Mouse (Mus musculus) cerebellum, postnatal 10 days (tissue): ENCODE results near the gene Cygb.
A peak's percentile ranks its signal among the peaks of the same experiment; 100 is the strongest.

Experiments used
- DNase-seq, 2 experiments: peaks; one replicate each; pipeline ENCODE4 v3.0.0; 2021; ENCODE audit warnings: mixed read lengths in 2 of 2

The Cygb gene

DNA sequence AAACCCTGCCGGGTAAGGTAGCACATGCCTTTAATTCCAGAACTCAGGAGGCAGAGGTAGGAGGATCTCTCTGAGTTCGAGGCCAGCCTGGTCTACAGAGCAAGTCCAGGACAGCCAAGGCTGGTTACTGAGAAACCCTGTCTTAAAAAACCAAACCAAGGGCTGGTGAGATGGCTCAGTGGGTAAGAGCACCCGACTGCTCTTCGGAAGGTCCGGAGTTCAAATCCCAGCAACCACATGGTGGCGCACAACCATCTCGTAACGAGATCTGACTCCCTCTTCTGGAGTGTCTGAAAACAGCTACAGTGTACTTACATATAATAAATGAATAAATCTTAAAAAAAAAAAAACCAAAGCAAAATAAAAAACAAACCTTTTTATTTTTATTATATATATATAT, 17.5 kb downstream of the Cygb start:
- DNase-seq, result peak; percentile 53 to 64

GRCm38 (mm10) chr11:116632962-116633361, 21.2 kb downstream of the Cygb start:
- DNase-seq, result no peak

GRCm38 (mm10) chr11:116630171-116630965, 23.7 kb downstream of the Cygb start:
- no peak for DNase-seq

- DNase-seq, result no peak
Measured at GRCm38 (mm10) chr11:116629472-116629871, 24.6 kb downstream of the Cygb start.

GRCm38 (mm10) chr11:116628712-116629111, 25.4 kb downstream of the Cygb start:
- DNase-seq, result peak; percentile 94 to 97

- DNase-seq, result peak; percentile 71 to 78
Measured at GRCm38 (mm10) chr11:116627072-116628020, 26.8 kb downstream of the Cygb start.

DNA sequence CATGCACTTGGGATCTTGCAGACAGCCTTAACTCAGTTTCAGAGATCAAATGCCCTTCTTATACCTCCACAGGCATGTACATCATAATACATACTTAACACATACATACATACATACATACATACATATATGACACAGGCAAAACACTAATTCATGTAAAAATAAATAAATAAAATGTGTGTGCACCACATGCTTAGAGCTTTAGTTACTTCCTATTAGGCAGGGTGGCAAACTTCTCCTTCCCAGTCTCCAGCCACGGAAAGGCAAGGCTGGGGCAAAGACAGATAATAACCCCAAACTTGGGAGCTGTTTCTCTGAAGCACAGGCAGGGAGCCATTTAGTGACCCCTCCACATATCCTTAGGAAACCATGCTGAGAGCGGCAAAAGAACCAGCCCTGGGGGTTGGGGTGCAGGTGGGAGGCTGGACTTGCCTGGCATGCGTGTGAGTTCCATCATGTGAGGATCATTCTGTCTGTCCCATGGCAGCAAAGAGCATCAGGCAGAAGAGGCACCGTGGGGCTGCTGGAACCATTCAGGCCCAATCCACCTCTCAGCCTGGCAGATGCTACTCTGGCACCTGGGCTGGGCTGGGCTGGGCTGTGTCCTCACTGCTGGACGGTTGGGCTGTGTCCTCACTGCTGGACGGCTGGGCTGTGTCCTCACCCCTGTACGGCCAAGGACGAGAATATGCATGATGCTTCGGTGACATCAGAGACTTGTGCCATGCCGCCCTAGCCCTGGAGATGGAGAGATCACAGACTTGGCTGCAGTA, 27.6 kb downstream of the Cygb start, which contains the start of gene Rhbdf2:
Gene Rhbdf2 (minus strand): TSS at position 721 of the 773 bp plus-strand sequence.
- DNase-seq, result peak in 1 of 2 experiments; percentile 32

DNA sequence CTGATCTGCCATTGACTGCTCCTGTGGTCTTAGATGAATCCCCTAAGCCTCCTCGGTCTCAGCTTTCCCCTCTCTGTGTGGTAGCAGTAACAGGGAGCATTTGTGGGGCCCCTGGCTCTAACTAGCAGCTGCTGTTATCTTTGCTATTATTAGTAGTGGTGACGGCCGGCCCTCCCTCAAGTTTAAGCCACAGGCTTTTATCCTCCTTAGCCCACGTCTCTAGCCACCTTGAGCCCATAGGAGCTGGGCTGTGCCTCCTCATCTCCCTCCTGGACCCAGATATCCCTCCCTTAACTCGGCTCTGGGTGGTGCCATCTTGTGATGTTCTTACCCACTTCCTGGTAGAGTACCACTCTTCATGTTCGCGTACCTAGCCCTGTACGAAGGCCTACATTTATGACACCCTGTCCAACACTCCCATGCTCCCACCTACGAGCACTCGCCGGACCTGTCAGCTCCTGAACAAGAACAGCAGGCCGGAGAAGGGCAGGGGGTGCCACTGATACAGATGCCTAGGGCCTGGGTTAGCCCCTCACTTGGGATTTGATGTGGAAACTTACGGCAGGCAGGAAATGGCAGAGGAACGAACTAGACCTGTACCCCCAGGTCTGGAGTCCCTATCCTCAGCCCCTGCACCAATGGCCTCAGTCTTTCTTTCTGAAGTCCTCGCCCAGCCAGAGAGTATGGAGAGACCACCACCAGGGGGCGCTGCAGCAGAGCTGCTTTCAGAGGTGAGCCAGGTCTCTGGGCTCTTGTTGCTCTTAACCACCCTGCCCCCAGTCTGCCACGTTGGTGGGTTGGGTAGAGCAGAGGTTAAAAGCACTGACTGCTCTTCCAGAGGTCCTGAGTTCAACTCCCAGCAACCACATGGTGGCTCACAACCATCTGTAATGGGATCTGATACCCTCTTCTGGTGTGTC, 28.8 kb downstream of the Cygb start:
- DNase-seq, result peak; percentile 70 to 83

- peak; percentile 69 to 73 for DNase-seq
Measured at GRCm38 (mm10) chr11:116624131-116624832, 29.8 kb downstream of the Cygb start.

DNA sequence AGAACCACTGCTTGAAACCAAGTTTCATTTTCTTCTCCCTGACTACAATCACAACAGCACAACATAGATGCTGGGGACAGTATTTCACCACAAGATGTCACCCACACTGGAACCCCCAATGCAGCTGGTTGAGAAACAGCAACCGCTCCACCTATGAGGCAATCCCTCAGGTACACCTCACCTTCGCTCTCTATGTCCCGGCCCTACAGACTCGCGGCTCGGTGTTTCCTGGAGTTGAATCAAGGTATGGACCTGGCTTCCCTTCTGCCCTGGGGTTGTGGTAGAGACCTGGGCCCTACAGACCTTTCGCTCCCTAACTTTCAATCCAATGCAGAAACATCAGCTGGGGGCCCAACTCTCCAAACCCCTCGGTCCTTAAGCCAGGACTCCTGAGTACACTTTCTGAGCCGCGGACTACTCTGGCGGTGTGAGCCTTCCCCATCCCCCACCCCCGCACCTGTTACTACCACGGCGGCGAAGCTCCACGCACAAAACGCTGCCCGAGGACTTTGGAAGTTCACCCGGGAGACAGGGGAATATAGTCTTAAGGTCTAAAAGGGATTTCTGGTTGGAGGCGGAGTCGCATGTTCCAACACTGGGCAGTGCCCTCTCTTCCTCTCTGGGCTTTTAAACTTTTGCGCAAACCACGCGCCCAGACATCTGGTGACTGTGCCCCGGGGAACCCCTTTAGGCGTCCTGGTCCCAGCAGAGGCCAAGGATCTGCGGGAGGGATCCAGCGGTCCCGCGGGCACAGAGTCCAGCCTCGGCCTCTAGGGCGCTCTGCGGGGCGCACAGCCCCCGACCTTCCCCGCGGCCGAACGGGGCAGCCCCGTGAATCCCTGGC, 30.6 kb downstream of the Cygb start:
- peak in 1 of 2 experiments; percentile 35 for DNase-seq

GRCm38 (mm10) chr11:116621258-116621704, 32.8 kb downstream of the Cygb start:
- DNase-seq, result peak; percentile 88 to 94

DNA sequence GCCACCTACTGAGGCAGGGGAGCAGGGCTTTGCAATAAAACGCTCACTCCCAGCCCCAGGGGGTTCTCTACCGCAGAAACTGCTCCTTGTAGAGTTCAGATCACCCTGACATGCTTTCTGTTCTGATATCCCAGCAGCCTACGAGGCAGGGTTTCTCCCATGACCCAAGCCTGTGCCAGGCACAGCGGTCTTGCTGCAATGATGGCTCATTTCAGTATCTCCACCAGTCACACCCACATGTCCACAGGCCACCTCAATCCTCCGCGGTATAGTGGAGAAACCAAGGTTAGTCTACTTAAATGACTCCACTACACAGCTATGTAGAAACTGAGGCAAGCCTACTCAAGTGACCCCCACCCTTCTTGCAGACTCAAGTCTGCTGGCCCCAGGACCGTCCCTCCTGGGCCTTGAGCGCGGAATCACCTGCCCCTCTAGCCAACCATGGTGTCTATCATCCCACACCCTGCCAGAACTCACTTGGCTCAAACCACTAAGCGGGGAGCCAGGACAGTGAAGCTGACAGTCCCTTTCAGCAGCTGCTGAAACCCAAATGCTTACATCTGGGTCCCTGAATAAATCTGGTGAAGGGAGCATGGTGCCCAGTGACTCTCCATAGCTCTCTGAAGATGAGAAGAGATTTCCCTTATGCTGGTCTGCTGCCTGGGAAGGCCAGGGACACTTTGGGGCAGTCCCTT, 33.4 kb downstream of the Cygb start:
- peak in 1 of 2 experiments; percentile 79 for DNase-seq

GRCm38 (mm10) chr11:116620073-116620472, 34.0 kb downstream of the Cygb start:
- DNase-seq, result peak in 1 of 2 experiments; percentile 47

- peak in 1 of 2 experiments; percentile 69 for DNase-seq
Measured at GRCm38 (mm10) chr11:116619561-116619960, 34.6 kb downstream of the Cygb start.

GRCm38 (mm10) chr11:116619156-116619555, 35.0 kb downstream of the Cygb start:
- DNase-seq, result peak; percentile 83 to 87

- DNase-seq, result peak in 1 of 2 experiments; percentile 21
Measured at GRCm38 (mm10) chr11:116618666-116619065, 35.4 kb downstream of the Cygb start.

GRCm38 (mm10) chr11:116617641-116618040, 36.5 kb downstream of the Cygb start:
- peak; percentile 67 to 78 for DNase-seq

DNA sequence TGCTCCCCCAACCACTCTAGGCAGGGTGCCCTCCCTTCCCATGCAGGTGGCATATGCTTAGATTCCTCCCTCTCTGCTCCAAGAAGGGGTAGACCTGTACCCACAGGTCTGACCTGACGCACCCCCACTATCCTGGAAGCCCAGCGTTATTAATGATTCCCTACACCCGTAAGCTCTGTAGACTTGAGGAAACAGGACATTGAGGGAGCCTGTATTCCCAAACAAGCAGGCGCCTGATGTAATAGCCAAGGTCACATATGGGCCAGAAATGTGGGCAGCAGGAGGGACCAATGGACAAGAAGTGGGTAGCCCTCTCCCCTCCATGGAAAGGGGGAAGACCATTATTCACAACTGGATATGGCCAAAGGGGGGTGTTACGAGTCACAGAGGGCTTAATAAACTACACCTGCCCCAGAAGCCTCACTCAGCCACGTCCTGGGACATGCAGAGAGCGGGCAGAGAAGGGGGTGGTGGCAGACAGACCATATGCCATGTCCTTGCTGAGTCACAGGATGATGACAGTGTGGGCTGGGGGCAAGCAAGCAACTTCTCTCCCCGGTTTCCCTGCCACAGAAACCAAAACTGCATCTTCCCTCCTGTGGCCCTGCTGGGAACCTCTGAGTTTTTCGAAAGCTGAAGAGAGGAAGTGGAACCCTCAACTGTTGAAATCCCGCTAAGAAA, 37.5 kb downstream of the Cygb start:
- peak in 1 of 2 experiments; percentile 42 for DNase-seq
